Mouse (Mus musculus) G1E (cell line): Measurements from ENCODE around the gene Magi2. TPM values are rescaled to one million over a fixed set of nuclear protein-coding genes. Genes with fewer than 3 reads are reported as not detected.

Experiments used
- ATAC-seq: 2 replicates; pipeline ENCODE4 v1.8.0; 2016; ENCODE audit warnings: mild to moderate bottlenecking; ENCODE audit not compliant: insufficient number of reproducible peaks, poor library complexity, low FRiP score, severe bottlenecking; ENCODE audit errors: extremely low read depth
- DNase-seq: peaks from one replicate; pipeline ENCODE4 v3.0.0; 2012; ENCODE audit warnings: low spot score
- H3K27me3 ChIP-seq: 2 replicates; pipeline ENCODE4 v1.6.1; 2012; ENCODE audit warnings: mild to moderate bottlenecking, low read length, inconsistent platforms; ENCODE audit not compliant: insufficient read depth
- H3K36me3 ChIP-seq: replicated peaks from 2 replicates; pipeline ENCODE3; 2012; ENCODE audit warnings: mild to moderate bottlenecking, inconsistent platforms
- H3K4me1 ChIP-seq: 2 replicates; pipeline ENCODE4 v1.6.1; 2012; ENCODE audit warnings: low read depth, low read length, inconsistent platforms, mixed read lengths; ENCODE audit not compliant: insufficient read depth
- H3K4me3 ChIP-seq: 2 replicates; pipeline ENCODE4 v1.5.1; 2012; ENCODE audit warnings: low read depth, mild to moderate bottlenecking, inconsistent platforms, low read length, moderate library complexity, mixed read lengths
- H3K9me3 ChIP-seq: replicated peaks from 2 replicates; pipeline ENCODE4 v1.6.1; 2012; ENCODE audit warnings: inconsistent platforms
- CTCF ChIP-seq: IDR thresholded peaks from 2 replicates; pipeline ENCODE4 v1.5.1; 2012; ENCODE audit warnings: low read depth, low read length, inconsistent platforms, mixed read lengths
- GATA1 ChIP-seq: IDR thresholded peaks from 2 replicates; pipeline ENCODE4 v1.6.1; 2012; ENCODE audit warnings: borderline replicate concordance, low read length, inconsistent platforms, mixed read lengths
- GATA2 ChIP-seq: IDR thresholded peaks from 2 replicates; pipeline ENCODE4 v1.6.1; 2012; ENCODE audit warnings: low read depth, low read length, inconsistent platforms, borderline replicate concordance
- POLR2AphosphoS5 ChIP-seq: IDR thresholded peaks from 2 replicates; pipeline ENCODE4 v1.6.1; 2012; ENCODE audit warnings: low read depth, low read length, inconsistent platforms; ENCODE audit not compliant: insufficient replicate concordance
- TAL1 ChIP-seq: conservative IDR thresholded peaks from 2 replicates; pipeline ENCODE4 v1.6.1; 2012; ENCODE audit warnings: low read depth, low read length, inconsistent platforms, mixed read lengths
- polyA plus RNA-seq: library from polyadenylated mRNA; stranded (reverse); fragments of >175 nt; gene quantifications from 2 replicates; pipeline ENCODE4 v1.2.3, GENCODE M21; 2012
- total RNA-seq, 2 experiments: library from RNA; stranded (forward) in 1 of 2; stranded (reverse) in 1 of 2; fragments of 200-1000 nt in 1 of 2; fragments of >200 nt in 1 of 2; fragmentation: Nextera tagmentation in 1 of 2; gene quantifications; 2 replicates each; pipeline ENCODE4 v1.2.3; 2014 to 2017

Gene Magi2
- total and polyA plus RNA-seq, 3 experiments: 0.69 to 1.3 (median 1.1) TPM

DNA sequence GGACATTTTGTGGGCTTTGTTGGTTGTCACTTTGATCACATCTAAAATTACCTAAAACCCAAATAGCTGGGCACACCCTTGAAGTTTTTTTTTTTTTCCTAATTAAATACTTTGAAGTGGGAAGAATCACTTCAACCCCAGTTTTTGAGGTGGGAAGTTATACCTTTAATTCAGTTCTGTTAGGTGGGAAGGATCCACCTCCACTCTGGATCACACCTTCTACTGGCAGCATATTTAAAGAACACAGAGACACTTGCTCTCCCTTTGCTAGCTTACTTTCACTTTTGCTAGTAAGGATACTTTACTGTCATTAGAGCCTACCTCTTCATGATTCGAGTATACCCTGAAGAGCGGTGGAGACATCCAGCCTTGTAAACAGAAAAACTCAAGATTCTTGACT lies 981.3 kb downstream of the Magi2 start:
- no peak for DNase-seq
- no peak for ATAC-seq
- H3K36me3 ChIP-seq: no peaks in the 10 kb centered on the region
- no peaks in the 10 kb centered on the region for H3K27me3 ChIP-seq
- no peaks in the 10 kb centered on the region for H3K4me1 ChIP-seq
- H3K9me3 ChIP-seq: no peaks in the 10 kb centered on the region
- TF ChIP-seq GATA1: no peak
- TF ChIP-seq TAL1: no peak
- TF ChIP-seq POLR2AphosphoS5: no peak
- TF ChIP-seq CTCF: no peak
- TF ChIP-seq GATA2: no peak
- no peak overlapping the region for H3K4me3 ChIP-seq

DNA sequence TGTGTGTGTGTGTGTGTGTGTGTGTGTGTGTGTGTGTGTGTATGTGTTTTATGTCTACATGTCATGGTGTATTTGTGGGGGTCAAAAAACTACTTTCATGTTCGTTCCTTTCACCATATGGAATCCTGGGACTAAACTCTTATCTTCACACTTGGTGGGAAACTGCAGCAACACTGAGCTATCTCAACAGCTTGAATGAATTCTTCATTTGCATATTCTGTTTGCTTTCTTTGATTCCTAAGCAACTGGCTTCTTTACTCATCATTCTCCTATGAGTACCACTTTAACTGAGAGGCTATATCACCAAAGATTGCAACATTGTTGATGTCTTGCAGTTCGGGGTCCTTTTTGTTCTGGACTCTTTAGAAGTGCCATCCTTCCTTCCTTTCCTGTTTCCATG lies 986.5 kb downstream of the Magi2 start:
- Histone ChIP-seq H3K4me3 (no peak overlapping the region), H3K36me3 (no peaks in the 10 kb centered on the region), H3K4me1 (no peaks in the 10 kb centered on the region), H3K9me3 (no peaks in the 10 kb centered on the region), H3K27me3 (no peaks in the 10 kb centered on the region)
- no peak for ATAC-seq
- no peak for DNase-seq
- TF ChIP-seq POLR2AphosphoS5 (no peak), CTCF (no peak), GATA2 (no peak), GATA1 (no peak), TAL1 (no peak)

DNA sequence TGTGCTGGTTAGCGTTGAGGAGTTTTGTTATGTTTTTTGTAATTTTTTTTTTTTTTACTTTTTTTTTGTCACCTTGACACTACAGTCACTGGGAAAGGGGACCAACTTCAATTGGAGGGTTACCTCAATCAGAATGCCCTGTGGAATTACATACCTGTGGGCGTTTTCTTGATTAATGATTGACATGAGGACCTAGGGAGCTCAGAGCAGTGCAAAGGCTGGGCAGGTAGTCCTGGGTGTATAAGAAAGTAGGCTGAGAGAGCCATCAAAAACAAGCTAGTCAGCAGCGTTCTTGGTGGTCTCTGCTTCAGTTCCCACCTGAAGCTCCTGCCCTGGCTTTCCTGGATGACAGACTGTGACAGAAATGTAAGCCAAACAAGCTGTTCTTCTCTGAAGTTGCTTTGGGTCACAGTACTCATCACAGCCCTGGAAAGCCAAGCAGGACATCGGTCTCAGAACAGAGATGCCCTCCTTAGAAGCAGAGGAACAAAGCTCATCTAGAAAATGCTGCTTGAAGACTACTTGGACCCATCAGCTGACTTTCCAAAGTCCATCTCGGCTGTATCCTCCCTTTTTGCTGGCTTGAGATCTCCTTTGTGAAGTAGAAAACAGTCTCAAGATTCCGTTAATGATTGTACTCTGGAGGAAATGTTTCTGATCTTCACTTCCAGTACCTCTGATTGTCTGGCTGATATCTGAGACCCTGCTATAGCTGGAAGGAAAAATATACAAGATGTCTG lies 999.8 kb downstream of the Magi2 start:
- H3K4me3 ChIP-seq: no peak overlapping the region
- DNase-seq: no peak
- no peak for ATAC-seq
- H3K4me1 ChIP-seq: no peaks in the 10 kb centered on the region
- no peaks in the 10 kb centered on the region for H3K36me3 ChIP-seq
- H3K9me3 ChIP-seq: no peaks in the 10 kb centered on the region
- no peak for TF ChIP-seq GATA2
- no peak for TF ChIP-seq TAL1
- no peak for TF ChIP-seq CTCF
- no peak for TF ChIP-seq GATA1
- TF ChIP-seq POLR2AphosphoS5: no peak
- H3K27me3 ChIP-seq: 0 out of 2 replicates have a peak, but pooled peaks cover 3% of the 10 kb centered on the region

DNA sequence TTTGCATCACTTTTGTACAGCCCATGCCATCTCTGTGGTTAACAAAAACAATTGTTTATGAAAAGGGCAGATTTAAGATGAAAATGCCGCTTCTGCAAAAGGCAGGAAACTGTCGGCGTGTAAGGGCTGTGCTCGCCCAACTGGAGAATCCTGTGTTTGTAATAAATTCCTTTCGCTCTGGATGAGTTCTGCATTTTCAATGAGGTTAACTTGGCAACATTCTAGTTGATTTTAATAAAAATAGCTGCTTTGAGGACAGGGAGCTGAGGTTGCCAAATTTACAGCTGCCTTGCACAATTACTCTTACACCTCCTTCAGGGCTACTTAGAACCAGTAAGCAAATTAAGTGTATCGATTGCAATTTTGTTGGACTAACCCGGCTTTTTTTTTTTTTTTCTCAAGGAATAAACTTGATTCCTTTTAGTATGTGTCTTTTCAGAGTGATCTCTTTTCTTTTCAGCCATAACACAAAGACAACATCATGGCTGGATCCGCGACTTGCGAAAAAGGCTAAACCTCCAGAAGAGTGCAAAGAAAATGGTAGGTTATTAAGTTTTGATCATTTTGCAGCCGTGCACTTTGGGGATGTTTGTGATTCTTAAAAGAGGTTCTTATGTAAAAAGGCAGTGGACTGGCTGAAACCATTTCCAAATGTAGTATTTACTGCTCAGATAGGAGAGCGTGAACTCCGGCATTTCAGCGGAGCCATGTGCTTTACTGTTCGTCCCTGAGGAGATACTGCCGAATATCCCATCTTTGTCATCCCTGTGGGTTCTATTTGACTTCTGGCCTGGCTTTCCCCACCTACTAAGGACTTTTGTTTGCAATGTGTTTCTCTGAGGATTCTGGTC lies 1001.3 kb downstream of the Magi2 start:
- no peak for DNase-seq
- Histone ChIP-seq H3K27me3 (0 out of 2 replicates have a peak, but pooled peaks cover 3% of the 10 kb centered on the region), H3K4me1 (no peaks in the 10 kb centered on the region), H3K36me3 (no peaks in the 10 kb centered on the region), H3K9me3 (no peaks in the 10 kb centered on the region), H3K4me3 (no peak overlapping the region)
- no peak for TF ChIP-seq TAL1
- TF ChIP-seq GATA1: no peak
- TF ChIP-seq GATA2: no peak
- no peak for TF ChIP-seq CTCF
- TF ChIP-seq POLR2AphosphoS5: no peak
- ATAC-seq: no peak

DNA sequence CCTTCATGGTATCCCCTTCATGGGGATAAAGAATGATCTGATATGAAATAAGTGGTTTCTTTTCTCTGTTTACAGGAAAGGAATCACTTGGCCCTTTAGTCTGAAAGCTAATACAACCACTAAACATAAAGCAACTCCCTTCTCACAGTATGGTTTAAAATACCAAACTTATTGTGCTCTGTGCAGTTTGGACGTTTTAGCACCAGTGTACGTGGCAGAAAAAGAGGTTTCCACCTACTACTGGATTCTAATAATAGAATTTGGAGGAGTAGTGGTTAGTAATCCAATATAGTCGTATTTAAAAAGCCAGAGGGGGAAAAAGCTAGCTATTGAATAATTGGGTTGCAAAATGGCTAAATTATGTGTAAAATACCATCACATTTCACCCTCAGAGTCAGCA lies 1005.1 kb downstream of the Magi2 start:
- Histone ChIP-seq H3K4me3 (no peak overlapping the region), H3K4me1 (no peaks in the 10 kb centered on the region), H3K9me3 (no peaks in the 10 kb centered on the region), H3K36me3 (no peaks in the 10 kb centered on the region), H3K27me3 (0 out of 2 replicates have a peak, but pooled peaks cover 3% of the 10 kb centered on the region)
- TF ChIP-seq GATA2: no peak
- TF ChIP-seq TAL1: no peak
- no peak for TF ChIP-seq GATA1
- TF ChIP-seq POLR2AphosphoS5: no peak
- no peak for TF ChIP-seq CTCF
- ATAC-seq (no peak), DNase-seq (no peak)

DNA sequence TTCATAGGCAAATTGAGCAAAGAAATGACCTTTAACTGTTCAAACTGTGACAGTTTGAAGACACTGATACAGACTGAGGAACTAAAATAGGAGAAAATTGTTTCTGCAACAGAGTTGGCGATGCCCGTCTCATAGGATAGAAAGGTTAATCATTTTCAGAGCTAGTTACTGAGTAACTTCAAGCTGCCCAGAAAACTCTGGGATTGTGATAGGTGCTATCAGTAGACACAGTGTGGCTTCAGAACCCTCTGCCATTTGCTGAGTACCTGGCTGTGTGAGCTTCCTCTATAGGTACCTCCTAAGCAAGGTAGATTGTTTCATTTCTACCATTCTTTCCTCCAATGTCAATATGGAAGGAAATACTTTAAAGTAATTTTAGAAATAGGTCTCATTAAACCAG lies 1014.7 kb downstream of the Magi2 start:
- Histone ChIP-seq H3K9me3 (no peaks in the 10 kb centered on the region), H3K4me1 (no peaks in the 10 kb centered on the region), H3K4me3 (no peak overlapping the region), H3K27me3 (no peaks in the 10 kb centered on the region), H3K36me3 (no peaks in the 10 kb centered on the region)
- no peak for ATAC-seq
- no peak for DNase-seq
- no peak for TF ChIP-seq CTCF
